Mouse (Mus musculus): ENCODE data around the gene Kif26b. TPM values are rescaled to one million over a fixed set of nuclear protein-coding genes. Genes with fewer than 3 reads are reported as not detected.
A peak's percentile ranks its signal among the peaks of the same experiment; 100 is the strongest.

Gene Kif26b
- 10 to 100 TPM in 1 of 2 experiments, 1 to 10 TPM in 1; 9.2 to 10.1 TPM for total RNA-seq (2021)

GRCm38 (mm10) chr1:178528431-178529351, at the start of gene Kif26b:
Gene Kif26b (plus strand): TSS chr1:178529125.
- intact Hi-C loops (cut with DNase I), result loop anchor here (2.0 kb wide), 3 partner anchors 160 to 948 kb away; no protein-coding TSS in a partner anchor
- DNase-seq (ENCODE audit: low spot score in 2 of 2), result peak; percentile 57 to 59

- DNase-seq (ENCODE audit: low spot score in 2 of 2), result no peak
- intact Hi-C loops (cut with DNase I), result no loop called here
Observed at GRCm38 (mm10) chr1:178483854-178484253, 45.1 kb upstream of the Kif26b start.

GRCm38 (mm10) chr1:178485138-178485867, 43.6 kb upstream of the Kif26b start:
- intact Hi-C loops (cut with DNase I), result no loop called here
- DNase-seq (ENCODE audit: low spot score in 2 of 2), result no peak

GRCm38 (mm10) chr1:178485868-178486220, 43.1 kb upstream of the Kif26b start:
- DNase-seq (ENCODE audit: low spot score in 2 of 2), result no peak
- intact Hi-C loops (cut with DNase I), result no loop called here

- intact Hi-C loops (cut with DNase I), result no loop called here
- peak; percentile 42 to 73 for DNase-seq (ENCODE audit: low spot score in 2 of 2)
Observed at GRCm38 (mm10) chr1:178486828-178487227, 42.1 kb upstream of the Kif26b start.

- intact Hi-C loops (cut with DNase I), result no loop called here
- no peak for DNase-seq (ENCODE audit: low spot score in 2 of 2)
Observed at GRCm38 (mm10) chr1:178489127-178489526, 39.8 kb upstream of the Kif26b start.

- intact Hi-C loops (cut with DNase I), result no loop called here
Observed at GRCm38 (mm10) chr1:178491733-178492132, 37.2 kb upstream of the Kif26b start.

GRCm38 (mm10) chr1:178492493-178492892, 36.4 kb upstream of the Kif26b start:
- intact Hi-C loops (cut with DNase I), result no loop called here
- DNase-seq (ENCODE audit: low spot score in 2 of 2), result no peak

More at GRCm38 (mm10) chr1:178491733-178492132, 37.2 kb upstream of the Kif26b start:
- DNase-seq (ENCODE audit: low spot score in 2 of 2), result no peak

- DNase-seq (ENCODE audit: low spot score in 2 of 2), result no peak
- intact Hi-C loops (cut with DNase I), result no loop called here
Observed at GRCm38 (mm10) chr1:178496186-178496585, 32.7 kb upstream of the Kif26b start.

- DNase-seq (ENCODE audit: low spot score in 2 of 2), result no peak
Observed at GRCm38 (mm10) chr1:178496841-178497240, 32.1 kb upstream of the Kif26b start.

GRCm38 (mm10) chr1:178506938-178507337, 22.0 kb upstream of the Kif26b start:
- DNase-seq (ENCODE audit: low spot score in 2 of 2), result no peak
- intact Hi-C loops (cut with DNase I), result no loop called here

More at GRCm38 (mm10) chr1:178496841-178497240, 32.1 kb upstream of the Kif26b start:
- intact Hi-C loops (cut with DNase I), result no loop called here

- no peak for DNase-seq (ENCODE audit: low spot score in 2 of 2)
- intact Hi-C loops (cut with DNase I), result no loop called here
Observed at GRCm38 (mm10) chr1:178512323-178513031, 16.4 kb upstream of the Kif26b start.

- intact Hi-C loops (cut with DNase I), result no loop called here
Observed at GRCm38 (mm10) chr1:178513954-178514353, 15.0 kb upstream of the Kif26b start.

GRCm38 (mm10) chr1:178515839-178516238, 13.1 kb upstream of the Kif26b start:
- intact Hi-C loops (cut with DNase I), result no loop called here
- no peak for DNase-seq (ENCODE audit: low spot score in 2 of 2)

More at GRCm38 (mm10) chr1:178513954-178514353, 15.0 kb upstream of the Kif26b start:
- DNase-seq (ENCODE audit: low spot score in 2 of 2), result no peak

GRCm38 (mm10) chr1:178522389-178522788, 6.5 kb upstream of the Kif26b start:
- intact Hi-C loops (cut with DNase I), result no loop called here
- DNase-seq (ENCODE audit: low spot score in 2 of 2), result no peak

- intact Hi-C loops (cut with DNase I), result no loop called here
- no peak for DNase-seq (ENCODE audit: low spot score in 2 of 2)
Observed at GRCm38 (mm10) chr1:178523152-178523551, 5.8 kb upstream of the Kif26b start.

- intact Hi-C loops (cut with DNase I), result loop anchor here (1.0 kb wide), 2 partner anchors 433 to 615 kb away; no protein-coding TSS in a partner anchor
- DNase-seq (ENCODE audit: low spot score in 2 of 2), result peak; percentile 73 to 85
Observed at GRCm38 (mm10) chr1:178527185-178527546, 1.8 kb upstream of the Kif26b start.

GRCm38 (mm10) chr1:178527547-178528361, 1.2 kb upstream of the Kif26b start:
- intact Hi-C loops (cut with DNase I), result loop anchor here (1.0 to 2.0 kb wide), 5 partner anchors 161 to 949 kb away; no protein-coding TSS in a partner anchor
- DNase-seq (ENCODE audit: low spot score in 2 of 2), result peak; percentile 37 to 62
